Mouse (Mus musculus) ES-E14 (cell line): ENCODE results near the gene Tuba1a. TPM values are rescaled to one million over a fixed set of nuclear protein-coding genes. Genes with fewer than 3 reads are reported as not detected.
A peak's percentile ranks its signal among the peaks of the same experiment; 100 is the strongest.

Experiments used
- DNase-seq: peaks from one replicate; pipeline ENCODE4 v3.0.0-alpha.2; 2013; ENCODE audit warnings: low read depth, low spot score
- H3K27ac ChIP-seq: 2 replicates; pipeline ENCODE4 v1.5.1; 2012; ENCODE audit warnings: low read depth, mild to moderate bottlenecking, low read length, moderate library complexity, mixed read lengths; ENCODE audit not compliant: poor library complexity, insufficient read depth, severe bottlenecking
- H3K36me3 ChIP-seq: 2 replicates; pipeline ENCODE4 v1.6.1; 2012; ENCODE audit warnings: mild to moderate bottlenecking, low read length, moderate library complexity, mixed read lengths; ENCODE audit not compliant: control insufficient read depth, poor library complexity, insufficient read depth, severe bottlenecking
- H3K4me1 ChIP-seq, 2 experiments: fragments of 150-350 bp in 1 of 2; sonication (generic) in 1 of 2; 2 replicates each; pipeline ENCODE4 v1.6.1; 2012; ENCODE audit warnings: low read length in 2 of 2, mild to moderate bottlenecking in 1 of 2, mixed read lengths in 1 of 2; ENCODE audit not compliant: control insufficient read depth in 2 of 2, insufficient read depth in 2 of 2, poor library complexity in 1 of 2
- H3K4me3 ChIP-seq, 2 experiments: fragments of 150-350 bp in 1 of 2; sonication (generic) in 1 of 2; 2 replicates each; pipeline ENCODE4 v1.5.1; 2012; ENCODE audit warnings: low read length in 2 of 2, low read depth in 1 of 2, mild to moderate bottlenecking in 1 of 2, mixed read lengths in 1 of 2; ENCODE audit not compliant: insufficient read depth in 1 of 2, poor library complexity in 1 of 2, severe bottlenecking in 1 of 2
- H3K9ac ChIP-seq: 2 replicates; pipeline ENCODE4 v1.6.1; 2012; ENCODE audit warnings: low read depth, mild to moderate bottlenecking, low read length, mixed read lengths; ENCODE audit not compliant: poor library complexity, insufficient read depth, severe bottlenecking
- H3K9me3 ChIP-seq: fragments of 150-350 bp; sonication (generic); 2 replicates; pipeline ENCODE4 v1.6.1; 2012; ENCODE audit warnings: low read depth, mild to moderate bottlenecking, low read length; ENCODE audit not compliant: control insufficient read depth, insufficient read depth
- CHD2 ChIP-seq: IDR thresholded peaks from 2 replicates; pipeline ENCODE4 v1.6.1; 2014; ENCODE audit warnings: mild to moderate bottlenecking, low read depth, low read length, inconsistent platforms
- HCFC1 ChIP-seq: IDR thresholded peaks from 2 replicates; pipeline ENCODE4 v1.6.1; 2012; ENCODE audit warnings: low read length, inconsistent platforms, borderline replicate concordance; ENCODE audit not compliant: insufficient read depth
- MAFK ChIP-seq: IDR thresholded peaks from 2 replicates; pipeline ENCODE4 v1.6.1; 2014; ENCODE audit warnings: mild to moderate bottlenecking, low read depth, low read length, inconsistent platforms; ENCODE audit not compliant: insufficient read depth
- ZC3H11A ChIP-seq: IDR thresholded peaks from 2 replicates; pipeline ENCODE4 v1.6.1; 2012; ENCODE audit warnings: low read depth, mild to moderate bottlenecking, inconsistent platforms, low read length, borderline replicate concordance
- ZNF384 ChIP-seq: IDR thresholded peaks from 2 replicates; pipeline ENCODE4 v1.6.1; 2012; ENCODE audit warnings: low read depth, low read length, inconsistent platforms
- in situ Hi-C, 2 experiments: fragments of 600-800 bp; cut with MboI; formaldehyde crosslinking; loops; one replicate each; pipeline ENCODE4 v1.15.1; 2025; ENCODE audit warnings: low sequenced_read_pairs in 2 of 2, inconsistent platforms in 1 of 2; ENCODE audit not compliant: unreplicated experiment in 2 of 2
- total RNA-seq: library from RNA; depleted of rRNA; stranded (reverse); fragments of 300-350 nt; gene quantifications from 2 replicates; pipeline ENCODE4 v1.2.3, GENCODE M21; 2012

The Tuba1a gene
- total RNA-seq, 1 experiment, result 862 TPM

DNA sequence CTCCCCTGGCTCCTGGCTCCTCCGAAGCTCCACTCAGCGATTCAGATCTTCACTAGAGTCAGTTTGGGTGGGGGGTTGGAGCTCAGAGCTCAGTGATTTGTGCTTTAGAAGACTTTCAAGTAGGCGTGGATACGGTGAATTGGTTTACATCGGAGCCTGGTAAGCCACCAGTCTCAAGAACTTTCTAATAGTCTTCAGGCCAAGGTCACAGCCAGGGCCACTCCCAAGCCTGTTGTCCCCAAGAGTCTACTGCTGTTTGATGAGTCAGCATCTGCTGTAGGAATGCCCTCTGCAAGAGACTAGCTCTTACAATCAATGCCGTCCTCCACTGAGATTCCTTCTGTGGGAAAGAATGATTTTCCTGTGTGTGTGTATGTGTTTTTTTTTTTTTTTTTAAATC is 28.6 kb upstream of the Tuba1a start:
- Histone ChIP-seq H3K4me3 (peak overlapping the region in 1 of 2 experiments; percentile 15; a peak in 2 of 4 replicates), H3K4me1 (peaks cover 17 to 41% of the 10 kb centered on the region in 2 experiments), H3K9me3 (no peaks in the 10 kb centered on the region), H3K27ac (peak overlapping the region; percentile 47), H3K36me3 (no peaks in the 10 kb centered on the region), H3K9ac (no peak overlapping the region)
- no peak for DNase-seq
- in situ Hi-C loops, result no loop called here
- TF ChIP-seq ZC3H11A (no peak), CHD2 (no peak), HCFC1 (no peak), MAFK (peak; percentile 98), ZNF384 (0 out of 2 replicates have a peak, but pooled peaks have one; percentile 29)

DNA sequence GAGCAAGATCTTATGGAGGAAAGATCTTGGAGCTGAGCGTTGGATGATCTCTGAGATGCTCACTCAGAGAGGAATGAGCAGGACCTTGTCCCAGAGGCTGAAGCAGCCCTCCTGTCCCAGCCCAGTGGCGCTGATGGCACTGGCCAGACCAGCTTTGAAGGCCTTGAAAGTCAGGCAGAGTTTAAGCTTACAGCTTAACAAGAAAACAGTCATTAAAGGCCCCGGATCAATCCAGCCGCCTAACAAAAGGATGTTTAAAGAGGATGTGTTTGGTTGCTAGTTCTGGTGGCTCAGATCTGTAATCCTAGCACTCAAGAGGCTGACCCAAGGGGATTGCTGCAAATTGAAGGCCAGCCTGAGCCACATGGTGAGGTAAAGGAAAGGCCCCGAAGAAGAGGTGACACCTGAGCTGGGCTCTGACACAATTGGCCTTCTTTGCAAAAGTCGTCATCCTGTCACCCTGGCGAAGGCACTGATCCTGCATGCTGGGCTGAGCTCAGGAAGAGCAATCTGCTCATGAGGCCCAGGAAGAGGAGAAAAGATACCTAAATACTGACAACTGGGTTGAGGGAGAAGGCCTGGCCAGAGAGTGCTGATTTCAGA is 26.6 kb upstream of the Tuba1a start:
- Histone ChIP-seq H3K9me3 (no peaks in the 10 kb centered on the region), H3K4me3 (no peak overlapping the region), H3K36me3 (no peaks in the 10 kb centered on the region), H3K9ac (no peak overlapping the region), H3K4me1 (peaks cover 19 to 48% of the 10 kb centered on the region in 2 experiments), H3K27ac (no peak overlapping the region)
- in situ Hi-C loops, result no loop called here
- no peak for DNase-seq
- TF ChIP-seq MAFK (no peak), ZC3H11A (no peak), CHD2 (no peak), ZNF384 (no peak), HCFC1 (no peak)

DNA sequence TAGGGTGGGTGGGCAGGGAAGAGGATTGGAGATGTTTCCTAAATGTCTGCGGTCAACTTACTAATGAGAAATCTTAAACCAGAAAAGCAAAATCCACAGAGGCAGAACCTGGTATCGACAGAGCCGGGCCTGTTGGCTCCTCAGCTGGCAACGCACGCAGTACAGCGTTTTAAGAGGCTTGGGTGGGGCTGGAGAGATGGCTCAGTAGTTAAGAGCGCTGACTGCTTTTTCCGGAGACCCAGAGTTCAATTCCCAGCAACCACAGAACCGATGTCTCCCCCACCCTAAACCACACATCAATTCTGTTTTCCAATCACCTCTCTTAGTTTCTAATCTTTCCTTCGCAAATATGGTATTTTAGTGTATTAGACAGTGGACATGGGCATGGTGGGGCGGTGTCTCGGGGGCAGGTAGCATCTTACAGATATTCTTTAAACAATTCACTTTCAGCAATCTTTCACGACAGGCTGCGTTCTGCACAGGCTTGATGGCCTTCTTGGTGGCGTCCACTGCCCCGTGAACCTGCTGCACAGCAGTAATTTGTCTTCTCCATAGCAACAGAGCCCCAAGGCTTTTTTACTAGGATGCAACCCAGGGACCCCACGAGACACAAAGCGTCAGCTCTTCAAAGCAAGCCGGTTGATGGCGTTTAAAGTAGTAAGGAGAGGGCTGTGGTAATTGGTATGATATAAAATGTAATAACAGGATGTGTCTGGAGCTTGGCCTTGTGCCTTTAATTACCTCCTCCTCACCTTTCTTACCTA is 25.1 kb upstream of the Tuba1a start:
- peaks cover 11 to 48% of the 10 kb centered on the region in 2 experiments for H3K4me1 ChIP-seq
- in situ Hi-C loops, result no loop called here
- no peak for TF ChIP-seq MAFK
- no peak for TF ChIP-seq HCFC1
- no peak for TF ChIP-seq ZNF384
- no peak for TF ChIP-seq CHD2
- TF ChIP-seq ZC3H11A, result no peak
- H3K4me3 ChIP-seq, result peak overlapping the region; percentile 18 to 39; a peak in 2 of 4 replicates
- H3K27ac ChIP-seq, result no peak overlapping the region
- no peaks in the 10 kb centered on the region for H3K36me3 ChIP-seq
- DNase-seq, result no peak
- no peak overlapping the region; the same call in 1 of the 2 replicates for H3K9ac ChIP-seq
- H3K9me3 ChIP-seq, result no peaks in the 10 kb centered on the region

DNA sequence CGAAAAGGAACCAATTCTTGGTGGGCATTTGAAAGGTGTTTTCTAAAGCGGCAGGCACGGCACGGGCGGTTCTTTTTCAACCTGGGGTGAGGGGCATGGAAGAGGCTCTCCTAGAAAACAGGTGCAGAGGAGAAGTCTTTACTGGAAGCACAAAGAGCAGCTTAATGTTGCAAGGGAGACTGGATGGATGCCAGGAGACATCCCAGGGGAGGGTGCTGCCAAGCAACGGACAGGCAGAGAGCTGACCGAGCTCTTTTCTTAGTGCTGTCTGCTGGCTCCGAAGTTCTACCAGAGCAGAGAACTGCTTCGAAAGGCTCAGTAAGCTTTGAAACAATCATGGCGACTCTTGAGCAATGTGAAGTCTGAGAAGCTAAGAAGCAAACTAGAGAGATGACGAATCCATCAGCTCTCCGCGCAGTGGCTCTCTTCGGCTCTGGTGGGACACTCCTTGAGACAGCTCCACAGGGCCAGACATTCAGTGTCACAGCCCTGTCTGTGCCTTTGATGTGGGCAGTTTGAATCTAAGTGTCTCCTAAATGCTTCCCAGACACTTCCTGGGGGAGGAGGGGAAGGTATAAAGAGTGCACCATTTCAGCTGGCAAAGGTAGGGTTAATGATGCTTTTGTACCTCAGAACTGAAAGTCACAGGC is 24.4 kb upstream of the Tuba1a start:
- peaks cover 11 to 43% of the 10 kb centered on the region in 2 experiments for H3K4me1 ChIP-seq
- no peak for TF ChIP-seq HCFC1
- TF ChIP-seq ZC3H11A, result no peak
- TF ChIP-seq MAFK, result no peak
- no peak for TF ChIP-seq CHD2
- TF ChIP-seq ZNF384, result no peak
- H3K4me3 ChIP-seq, result peak overlapping the region in 1 of 2 experiments; percentile 39; a peak in 3 of 4 replicates
- H3K27ac ChIP-seq, result no peak overlapping the region
- no peaks in the 10 kb centered on the region for H3K36me3 ChIP-seq
- DNase-seq, result no peak
- peak overlapping the region; percentile 9; the same call in 1 of the 2 replicates for H3K9ac ChIP-seq
- in situ Hi-C loops, result no loop called here
- no peaks in the 10 kb centered on the region for H3K9me3 ChIP-seq
